Mouse (Mus musculus) layer of hippocampus, adult 11-12 months (tissue): ENCODE results near the gene Mgat1.
"Not testable (repeated sequence)": the region's sequence is repeated elsewhere in the genome, so short reads cannot be mapped to it uniquely, and the experiment has no call there.

Experiments
- DNase-seq: peaks from one replicate; pipeline ENCODE4 v3.0.0; 2022; ENCODE audit warnings: low spot score

Gene Mgat1

DNA sequence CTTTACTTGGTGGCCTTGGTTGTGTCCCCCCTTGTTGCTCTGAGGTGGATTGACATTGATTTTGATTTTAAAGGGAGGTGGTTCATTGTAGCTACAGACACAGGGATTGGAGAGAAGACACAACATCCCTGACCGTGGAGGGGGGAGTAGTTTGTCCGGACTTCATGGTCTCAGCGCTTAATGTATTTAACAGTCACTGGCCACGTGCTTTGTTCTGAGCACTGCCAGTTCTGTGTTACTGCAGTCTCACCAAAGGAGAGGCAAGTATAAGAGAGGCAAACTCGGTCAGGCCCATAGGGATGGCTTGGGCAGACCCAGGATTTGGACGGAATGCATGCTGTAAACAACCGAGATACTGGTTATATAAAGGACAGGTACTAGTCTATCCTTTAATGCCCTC, 20.1 kb downstream of the Mgat1 start:
- no peak for DNase-seq

DNA sequence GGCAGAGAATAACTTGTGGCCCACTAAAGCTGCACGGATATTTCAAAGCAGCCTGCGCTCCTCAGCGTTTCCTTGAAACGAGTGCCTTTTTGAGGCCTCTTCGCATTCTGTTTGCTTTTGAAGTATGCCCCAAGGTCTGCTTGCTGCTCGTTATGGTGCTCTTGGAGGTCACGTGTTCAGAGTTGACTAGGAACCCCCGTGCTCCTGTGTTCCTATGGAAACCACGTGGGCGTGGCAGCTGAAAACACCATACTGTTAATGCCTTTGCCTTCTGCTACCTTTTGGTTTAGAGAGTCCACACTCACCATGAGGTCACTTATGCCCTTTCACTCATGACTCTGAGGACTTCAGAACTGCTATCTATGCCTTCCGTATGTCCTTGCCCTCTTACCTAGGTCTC, 20.6 kb downstream of the Mgat1 start:
- no peak for DNase-seq

DNA sequence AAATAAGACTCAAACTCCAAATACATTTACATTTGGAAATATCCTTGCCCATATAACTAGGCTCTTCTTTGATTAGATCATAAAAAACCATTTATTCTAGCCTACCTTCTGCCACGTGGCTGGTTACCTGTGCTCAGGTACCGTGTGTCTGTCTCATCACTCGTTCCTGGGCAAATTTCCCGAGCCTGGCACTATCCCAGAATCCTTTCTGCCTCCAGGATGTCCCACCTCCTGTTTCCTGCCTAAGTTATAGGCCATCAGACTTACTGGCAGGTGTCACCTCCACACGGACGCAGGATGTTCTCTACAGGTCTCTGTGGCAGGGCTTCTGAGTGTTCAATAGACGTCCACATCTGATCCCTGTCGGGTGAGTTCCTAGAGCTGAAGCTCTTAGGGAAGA, 21.1 kb downstream of the Mgat1 start:
- no peak for DNase-seq

DNA sequence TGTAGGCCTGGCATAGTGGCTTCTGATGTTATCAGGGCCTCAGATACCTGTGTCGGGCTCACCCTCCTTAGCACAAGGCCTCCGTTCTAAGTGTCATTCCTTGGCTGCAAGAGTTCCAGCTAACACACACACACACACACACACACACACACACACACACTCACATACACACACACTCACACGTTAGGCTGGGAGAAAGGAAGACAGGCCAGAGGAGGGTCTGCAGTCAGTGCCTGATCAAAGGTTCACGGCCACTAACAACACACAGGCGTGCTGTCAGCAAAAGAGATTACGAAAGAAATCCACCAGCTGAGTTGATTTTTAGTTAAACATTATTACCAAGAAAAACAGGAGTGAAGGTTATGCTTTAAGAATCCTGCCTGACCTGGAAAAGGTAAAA, 22.7 kb downstream of the Mgat1 start:
- DNase-seq: no peak

DNA sequence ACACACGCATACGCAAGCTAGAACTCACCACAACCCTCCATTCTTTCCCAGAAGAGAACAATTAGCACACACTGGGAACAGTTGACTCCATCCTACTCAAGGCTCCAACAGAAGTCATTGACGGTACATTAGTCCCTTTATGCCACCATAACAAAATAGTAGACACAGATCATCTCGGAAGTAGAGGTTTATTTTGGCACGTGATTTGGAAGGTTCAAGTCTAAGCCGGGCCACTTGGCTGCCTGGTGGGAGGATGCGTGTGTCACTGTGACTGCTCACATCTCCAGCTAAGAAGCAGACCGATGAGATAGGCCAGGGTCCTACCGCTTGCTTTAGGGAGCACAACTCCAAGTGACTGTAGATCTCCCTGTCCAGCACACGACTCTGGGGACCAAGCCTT, 23.3 kb downstream of the Mgat1 start:
- no peak for DNase-seq

DNA sequence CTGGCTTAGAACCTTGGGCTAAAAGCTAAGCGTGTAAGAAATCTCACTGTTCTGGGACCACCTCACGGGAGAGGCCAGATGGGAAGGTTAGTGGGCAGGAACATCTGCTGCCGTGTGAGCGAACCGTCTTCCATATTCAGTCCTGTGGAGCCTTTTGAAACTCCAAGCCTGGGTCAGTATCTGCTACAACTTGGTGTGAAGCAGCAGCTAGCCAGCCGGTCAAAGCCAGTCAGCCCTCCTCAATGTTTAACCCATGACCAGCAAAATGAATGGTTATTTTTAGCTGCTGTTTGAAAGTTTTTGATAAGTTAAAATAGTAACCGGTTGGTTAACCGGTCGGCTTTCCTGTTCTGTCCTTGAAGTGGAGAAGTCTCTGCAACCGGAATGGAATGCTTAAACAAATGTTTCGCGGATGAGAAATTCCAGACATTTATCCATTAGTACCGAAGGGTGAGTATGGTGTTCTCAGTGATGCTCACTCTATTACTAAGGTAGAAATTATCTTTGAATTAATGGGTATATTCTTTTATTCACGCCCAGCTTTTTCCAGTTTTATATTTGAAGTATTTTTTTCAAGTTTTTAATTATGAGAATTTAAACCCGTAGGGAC, 24.1 kb downstream of the Mgat1 start:
- no peak for DNase-seq

DNA sequence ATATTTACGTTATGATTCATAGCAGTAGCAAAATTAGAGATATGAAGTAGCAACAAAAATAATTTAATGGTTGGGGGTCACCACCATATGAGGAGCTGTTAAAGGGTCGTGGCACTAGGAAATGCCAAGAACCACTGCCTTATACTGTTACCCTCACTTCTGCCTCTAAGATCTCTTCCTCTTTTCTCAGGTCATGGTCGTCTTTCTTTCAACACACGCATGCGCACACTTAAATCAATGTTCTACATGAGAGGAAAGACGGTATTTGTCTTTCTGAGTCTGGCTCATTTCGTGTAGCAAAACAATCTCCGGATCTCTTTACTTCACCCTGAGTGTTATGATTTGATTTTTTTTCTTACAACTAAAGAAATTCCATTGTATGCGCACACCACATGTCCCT, 25.8 kb downstream of the Mgat1 start:
- no peak for DNase-seq

DNA sequence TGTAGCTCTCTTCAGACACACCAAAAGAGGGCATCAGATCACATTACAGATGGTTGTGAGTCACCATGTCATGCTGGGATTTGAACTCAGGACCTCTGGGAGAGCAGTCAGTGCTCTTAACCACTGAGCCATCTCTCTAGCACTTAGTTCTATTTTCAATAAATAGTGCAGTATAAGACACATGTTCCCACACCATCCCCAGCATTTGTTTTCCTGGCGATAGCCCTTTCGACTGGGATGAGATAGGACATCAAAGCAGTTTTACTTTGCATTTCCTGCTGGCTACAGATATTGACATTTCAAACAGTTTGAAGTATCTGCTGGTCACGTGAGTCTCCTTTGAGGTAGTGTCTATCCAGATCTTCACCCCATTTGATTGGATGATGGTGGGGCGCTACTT, 26.4 kb downstream of the Mgat1 start:
- DNase-seq: no peak

DNA sequence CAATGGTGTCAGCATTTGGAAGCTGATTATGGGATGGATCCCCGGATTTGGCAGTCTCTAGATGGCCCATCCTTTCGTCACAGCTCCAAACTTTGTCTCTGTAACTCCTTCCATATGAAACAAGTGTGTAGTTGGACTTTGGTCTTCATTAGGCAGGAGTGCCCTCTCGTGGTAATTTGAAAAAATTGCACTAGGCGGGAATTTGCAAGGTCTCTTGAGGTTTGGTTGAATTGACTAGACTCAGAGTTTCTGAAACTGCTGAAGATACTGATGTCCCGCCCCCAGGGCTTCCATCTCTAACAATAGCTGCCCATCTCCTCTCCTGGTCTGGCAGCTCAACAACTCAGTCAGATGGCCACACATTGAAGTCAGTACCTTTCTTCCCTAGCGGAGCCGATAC, 27.3 kb downstream of the Mgat1 start:
- DNase-seq: peak; percentile 42

DNA sequence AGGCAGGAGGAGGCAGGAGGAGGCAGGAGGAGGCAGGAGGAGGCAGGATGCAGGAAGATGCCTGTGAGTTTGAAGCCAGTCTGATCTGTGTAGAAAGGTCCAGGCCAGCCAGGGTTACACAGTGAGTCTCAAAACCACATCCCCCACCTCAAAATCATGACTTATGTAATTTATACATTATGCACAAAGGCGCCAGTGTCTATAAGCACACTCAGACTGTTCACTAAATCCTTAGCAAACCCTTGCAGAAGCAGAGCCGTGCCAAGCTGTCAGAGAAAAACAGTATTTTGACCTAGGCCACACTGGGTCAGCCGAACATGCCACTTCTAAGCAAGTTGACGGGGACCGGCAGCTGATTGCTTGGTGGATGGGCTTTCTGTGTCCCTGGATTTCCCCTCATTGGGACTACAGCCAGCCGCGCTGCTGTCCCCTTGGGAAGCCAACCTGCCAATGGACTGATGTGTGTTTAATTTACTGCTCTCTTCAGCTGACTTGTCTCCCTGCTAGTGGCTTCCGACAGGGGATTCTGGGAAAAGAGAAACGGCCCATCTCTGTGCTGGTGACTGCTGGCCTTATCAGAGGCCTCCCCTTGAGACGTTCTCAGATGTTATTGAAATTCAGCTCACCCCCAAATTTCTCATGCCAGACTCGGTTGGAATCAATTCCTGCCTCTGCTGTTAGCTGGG, 30.0 kb downstream of the Mgat1 start:
- DNase-seq: no peak

DNA sequence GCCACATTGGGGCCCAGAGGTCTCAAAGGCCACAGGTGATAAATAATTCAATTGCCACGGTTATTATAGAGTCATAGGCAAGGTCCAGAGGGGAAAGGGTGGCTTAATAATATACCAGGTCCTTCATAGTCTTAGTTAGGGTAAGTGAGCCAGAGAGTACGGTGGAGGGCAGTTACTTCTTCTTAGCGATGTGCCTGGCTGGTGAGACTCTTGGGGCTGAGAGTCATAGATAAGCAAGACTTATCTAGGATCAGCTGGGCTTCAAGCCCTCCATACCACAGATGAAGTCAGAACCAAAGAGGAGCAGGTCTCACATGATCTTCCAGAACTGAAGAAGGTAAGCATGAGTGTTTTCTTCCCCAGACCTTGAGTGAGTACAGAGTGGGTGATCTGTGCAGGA, 34.2 kb downstream of the Mgat1 start, which contains the start of gene Olfr1393:
Gene Olfr1393, plus strand, starts transcription at position 83 of the 400 bp plus-strand sequence.
- no peak for DNase-seq

DNA sequence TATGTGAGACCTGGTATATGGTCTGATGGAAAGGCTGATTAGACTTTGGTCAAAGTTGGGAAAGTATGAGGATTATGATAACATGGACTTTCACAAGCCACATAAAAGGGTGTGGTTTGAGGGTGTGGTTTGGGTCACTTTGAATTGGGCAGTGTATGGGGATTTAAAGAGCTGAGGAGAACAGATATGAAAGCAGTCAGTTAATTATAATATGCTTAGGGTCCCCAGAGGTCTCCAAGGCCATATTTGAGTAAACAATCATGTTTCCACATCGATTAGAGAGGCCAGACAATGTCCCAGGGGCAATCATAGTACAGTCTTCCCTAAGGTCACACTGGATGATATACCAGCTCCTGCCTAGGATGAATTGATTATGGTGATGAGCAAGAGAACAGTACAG, 41.0 kb downstream of the Mgat1 start, which contains the start of gene Olfr1392:
Gene Olfr1392, plus strand, starts transcription at position 301 of the 400 bp plus-strand sequence.
- DNase-seq: not testable (repeated sequence)

DNA sequence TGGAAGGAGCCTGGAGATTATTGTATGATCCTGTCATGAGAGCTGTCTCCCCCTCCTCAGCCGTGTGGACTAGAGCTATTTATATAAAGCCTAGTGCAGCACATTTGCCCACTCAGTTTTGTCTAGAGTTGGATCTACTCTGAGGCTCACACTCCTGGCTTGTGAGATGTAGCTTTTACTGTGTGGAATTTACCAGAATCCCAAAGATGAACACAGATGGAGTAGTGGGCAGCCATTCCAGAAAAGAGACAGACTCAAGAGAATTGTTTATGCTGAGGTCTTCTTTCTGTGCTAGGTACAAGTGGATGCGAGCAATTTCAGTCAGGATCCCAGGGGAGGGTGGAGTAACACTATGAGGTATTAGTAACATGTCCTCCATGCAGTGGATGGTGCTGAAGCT, 43.3 kb downstream of the Mgat1 start:
- DNase-seq: no peak

DNA sequence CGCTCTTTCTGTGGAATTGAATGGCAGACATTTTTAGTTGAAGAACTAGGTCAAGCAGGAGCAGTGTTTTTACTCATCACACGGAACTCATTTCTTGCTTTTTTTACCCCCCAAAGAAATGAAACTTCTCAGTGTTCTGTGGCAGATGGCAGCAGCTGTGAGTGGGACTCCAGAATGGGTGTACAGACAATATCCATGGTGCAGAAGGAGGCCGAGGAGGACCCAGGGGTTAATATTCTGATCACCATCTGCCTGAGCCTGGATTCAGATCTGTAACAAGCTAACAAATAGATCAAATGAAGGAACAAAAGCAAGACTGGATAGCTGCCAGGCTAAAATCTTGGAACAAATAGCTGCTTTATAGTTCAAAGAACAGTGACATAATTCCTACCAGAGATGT, 48.8 kb downstream of the Mgat1 start:
- peak; percentile 35 for DNase-seq

DNA sequence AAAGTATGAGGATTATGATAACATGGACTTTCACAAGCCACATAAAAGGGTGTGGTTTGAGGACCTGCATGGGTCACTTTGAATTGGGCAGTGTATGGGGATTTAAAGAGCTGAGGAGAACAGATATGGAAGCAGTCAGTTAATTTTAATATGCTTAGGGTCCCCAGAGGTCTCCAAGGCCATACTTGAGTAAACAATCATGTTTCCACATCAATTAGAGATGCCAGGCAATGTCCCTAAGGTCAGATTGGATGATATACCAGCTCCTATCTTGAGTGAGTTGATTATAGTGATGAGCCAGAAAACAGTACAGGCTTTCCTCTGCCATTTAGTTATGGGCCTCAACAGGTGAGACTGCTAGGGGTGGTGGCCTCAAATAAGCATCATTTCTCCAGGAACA, 60.5 kb downstream of the Mgat1 start, which contains the start of gene Olfr10:
Gene Olfr10, plus strand, starts transcription at position 301 of the 400 bp plus-strand sequence.
- DNase-seq: no peak

DNA sequence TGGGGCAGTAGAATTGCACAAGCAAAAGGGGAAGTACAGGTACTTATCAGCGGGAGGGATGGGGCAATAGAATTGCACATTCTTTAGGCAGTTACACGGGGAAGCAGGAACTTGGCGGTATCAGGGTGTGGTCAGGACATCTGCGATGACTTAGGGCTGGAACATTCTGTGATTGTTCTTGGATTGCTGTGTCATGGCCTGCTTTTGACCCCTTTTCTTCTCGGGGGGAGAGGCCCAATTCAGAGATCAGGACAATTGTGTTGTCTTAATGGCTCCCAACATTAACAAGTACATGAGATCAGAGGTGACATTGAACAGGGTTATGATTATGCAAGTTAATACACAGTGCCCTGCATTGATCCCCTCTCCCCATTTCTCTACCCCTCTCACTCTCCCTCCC, 64.6 kb downstream of the Mgat1 start:
- not testable (repeated sequence) for DNase-seq
